Mouse (Mus musculus) liver, adult 2 months (tissue): ENCODE results near the gene 5730522E02Rik.

Source experiments
- CTCF ChIP-seq: fragments of 200-500 bp; IDR thresholded peaks from 2 replicates; pipeline ENCODE4 v1.5.1; 2011; ENCODE audit warnings: low read depth, low read length, control low read depth
- POLR2A ChIP-seq: fragments of 200-500 bp; IDR thresholded peaks from 2 replicates; pipeline ENCODE4 v1.6.1; 2011; ENCODE audit warnings: low read length, control low read depth; ENCODE audit not compliant: insufficient read depth; ENCODE audit errors: extremely low read depth

DNA sequence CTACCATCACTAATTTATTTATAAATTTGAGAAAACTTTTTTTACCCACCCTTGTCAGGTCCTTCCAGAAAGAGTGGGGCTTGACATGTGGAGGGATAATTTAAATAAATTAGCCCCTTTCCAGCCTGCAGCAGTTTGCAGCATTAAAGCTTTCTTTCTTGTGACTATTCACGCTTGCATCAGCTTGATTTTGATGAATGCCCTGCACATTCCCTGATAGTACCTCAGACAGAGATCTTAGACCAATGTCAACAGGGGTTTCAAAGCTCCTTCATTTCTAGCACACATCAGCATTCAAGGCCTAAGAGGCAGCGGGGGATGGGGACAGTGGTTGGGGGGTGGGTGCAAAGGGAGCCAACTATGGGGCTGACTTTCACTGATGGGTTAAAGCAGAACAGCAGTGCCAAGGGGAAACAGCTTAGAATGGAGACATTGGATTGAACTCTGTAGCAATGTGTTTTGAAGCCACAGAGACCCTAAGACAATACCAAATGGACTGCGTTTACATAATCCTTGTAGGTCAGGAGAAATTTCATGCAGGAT, 545.9 kb downstream of the 5730522E02Rik start:
- no peak for TF ChIP-seq CTCF
- TF ChIP-seq POLR2A: no peak
